Mouse (Mus musculus) intestine, postnatal 0 days (tissue): ENCODE data around the gene Stoml3. TPM values are rescaled to one million over a fixed set of nuclear protein-coding genes. Genes with fewer than 3 reads are reported as not detected.

Experiments
- ATAC-seq: fragments of 200-750 bp; cut with Nextera tagmentation; 2 replicates; pipeline ENCODE4 v1.8.0; 2017; ENCODE audit warnings: mild to moderate bottlenecking, moderate TSS enrichment, moderate library complexity
- H3K27ac ChIP-seq: fragments of 300-500 bp; sonication (generic); 2 replicates; pipeline ENCODE4 v1.5.1; 2014; ENCODE audit warnings: mild to moderate bottlenecking, low read depth, low read length, moderate library complexity
- H3K27me3 ChIP-seq: fragments of 300-500 bp; sonication (generic); replicated peaks from 2 replicates; pipeline ENCODE4 v1.6.1; 2014; ENCODE audit warnings: low read length, mixed read lengths; ENCODE audit not compliant: control insufficient read depth, insufficient read depth
- H3K36me3 ChIP-seq: fragments of 300-500 bp; sonication (generic); 2 replicates; pipeline ENCODE4 v1.6.1; 2014; ENCODE audit warnings: mild to moderate bottlenecking, moderate library complexity; ENCODE audit not compliant: control insufficient read depth, insufficient read depth
- H3K4me1 ChIP-seq: fragments of 300-500 bp; sonication (generic); replicated peaks from 2 replicates; pipeline ENCODE4 v1.6.1; 2014; ENCODE audit warnings: antibody characterized with exemption, low read length, mixed read lengths; ENCODE audit not compliant: control insufficient read depth, insufficient read depth
- H3K4me2 ChIP-seq: fragments of 300-500 bp; sonication (generic); replicated peaks from 2 replicates; pipeline ENCODE4 v1.6.1; 2014; ENCODE audit warnings: low read depth, mild to moderate bottlenecking, moderate library complexity
- H3K4me3 ChIP-seq: fragments of 300-500 bp; sonication (generic); 2 replicates; pipeline ENCODE4 v1.5.1; 2014; ENCODE audit warnings: low read depth, low read length
- H3K9ac ChIP-seq: fragments of 300-500 bp; sonication (generic); 2 replicates; pipeline ENCODE4 v1.6.1; 2014; ENCODE audit warnings: mild to moderate bottlenecking, low read depth, low read length
- H3K9me3 ChIP-seq: fragments of 300-500 bp; sonication (generic); 2 replicates; pipeline ENCODE4 v1.6.1; 2016; ENCODE audit warnings: mixed run types; ENCODE audit not compliant: control insufficient read depth
- CTCF ChIP-seq: sonication (generic); IDR thresholded peaks from 2 replicates; pipeline ENCODE4 v1.5.1; 2016; ENCODE audit warnings: low read depth, mild to moderate bottlenecking, control low read depth, antibody characterized with exemption, moderate library complexity
- WGBS: fragments of 180-500 bp; shearing (Covaris S2); extraction: QIAGEN DNeasy Blood & Tissue Kit; methylation state at CpG from one replicate; pipeline ENCODE4 v1.1.7; 2014; 5-methylcytosine and 5-hydroxymethylcytosine counted together
- polyA plus RNA-seq: library from polyadenylated mRNA; unstranded; fragments of >200 nt; fragmentation: Nextera tagmentation; extraction: Ambion mirVana; gene quantifications from 2 replicates; pipeline ENCODE4 v1.2.1, GENCODE M21; 2015

The Stoml3 gene
- polyA plus RNA-seq, 1 experiment from 2014 or later: not detected

GRCm38 (mm10) chr3:53483414-53484059 lies 4.9 kb upstream of the Stoml3 start:
- WGBS: 81% methylated on average over 8 of the region's 8 CpGs
- ATAC-seq: no peak

GRCm38 (mm10) chr3:53486561-53486960 lies 1.9 kb upstream of the Stoml3 start:
- no peak for ATAC-seq
- Histone ChIP-seq H3K4me1 (no peaks in the 10 kb centered on the region), H3K27me3 (no peaks in the 10 kb centered on the region), H3K27ac (no peak overlapping the region), H3K4me3 (no peak overlapping the region), H3K36me3 (0 out of 2 replicates have a peak, but pooled peaks cover 5% of the 10 kb centered on the region), H3K4me2 (no peak overlapping the region), H3K9ac (no peak overlapping the region), H3K9me3 (no peaks in the 10 kb centered on the region)
- 75% methylated on average over 10 of the region's 10 CpGs for WGBS
- TF ChIP-seq CTCF: no peak

More at GRCm38 (mm10) chr3:53483414-53484059, 4.9 kb upstream of the Stoml3 start:
- Histone ChIP-seq H3K4me1 (no peaks in the 10 kb centered on the region), H3K27me3 (no peaks in the 10 kb centered on the region), H3K4me3 (no peak overlapping the region), H3K27ac (no peak overlapping the region), H3K36me3 (peaks cover 24% of the 10 kb centered on the region), H3K9ac (no peak overlapping the region), H3K9me3 (no peaks in the 10 kb centered on the region), H3K4me2 (no peak overlapping the region)
- TF ChIP-seq CTCF: no peak

- Histone ChIP-seq H3K4me1 (no peaks in the 10 kb centered on the region), H3K27me3 (no peaks in the 10 kb centered on the region), H3K4me3 (no peak overlapping the region), H3K4me2 (no peak overlapping the region), H3K27ac (no peak overlapping the region), H3K36me3 (no peaks in the 10 kb centered on the region), H3K9ac (no peak overlapping the region), H3K9me3 (no peaks in the 10 kb centered on the region)
- no peak for ATAC-seq
- TF ChIP-seq CTCF: no peak
- WGBS: 62% methylated on average over 9 of the region's 9 CpGs
These were observed 1.4 kb upstream of the Stoml3 start for GRCm38 (mm10) chr3:53486996-53487576.

GRCm38 (mm10) chr3:53498351-53498905 lies 10.0 kb downstream of the Stoml3 start:
- H3K27ac ChIP-seq: no peak overlapping the region
- no peak for ATAC-seq
- WGBS: 39% methylated on average over 6 of the region's 6 CpGs

GRCm38 (mm10) chr3:53502428-53502827 lies 14.0 kb downstream of the Stoml3 start:
- no peak overlapping the region for H3K9ac ChIP-seq
- WGBS: 56% methylated on average over 6 of the region's 6 CpGs
- no peaks in the 10 kb centered on the region for H3K9me3 ChIP-seq
- H3K4me3 ChIP-seq: no peak overlapping the region
- H3K36me3 ChIP-seq: no peaks in the 10 kb centered on the region
- no peaks in the 10 kb centered on the region for H3K27me3 ChIP-seq
- H3K4me1 ChIP-seq: no peaks in the 10 kb centered on the region
- TF ChIP-seq CTCF: peak; percentile 85
- ATAC-seq: no peak
- no peak overlapping the region for H3K4me2 ChIP-seq
- H3K27ac ChIP-seq: no peak overlapping the region

More at GRCm38 (mm10) chr3:53498351-53498905, 10.0 kb downstream of the Stoml3 start:
- no peak overlapping the region for H3K4me3 ChIP-seq
- H3K27me3 ChIP-seq: no peaks in the 10 kb centered on the region
- no peak for TF ChIP-seq CTCF
- H3K9me3 ChIP-seq: no peaks in the 10 kb centered on the region
- H3K4me1 ChIP-seq: no peaks in the 10 kb centered on the region
- no peaks in the 10 kb centered on the region for H3K36me3 ChIP-seq
- H3K9ac ChIP-seq: no peak overlapping the region
- no peak overlapping the region for H3K4me2 ChIP-seq

- no peaks in the 10 kb centered on the region for H3K4me1 ChIP-seq
- no peaks in the 10 kb centered on the region for H3K36me3 ChIP-seq
- H3K27ac ChIP-seq: no peak overlapping the region
- no peaks in the 10 kb centered on the region for H3K27me3 ChIP-seq
- TF ChIP-seq CTCF: no peak
- ATAC-seq: no peak
- 23% methylated on average over 5 of the region's 5 CpGs for WGBS
- H3K9me3 ChIP-seq: no peaks in the 10 kb centered on the region
- no peak overlapping the region for H3K4me3 ChIP-seq
- no peak overlapping the region for H3K9ac ChIP-seq
- H3K4me2 ChIP-seq: no peak overlapping the region
These were observed 24.6 kb downstream of the Stoml3 start for GRCm38 (mm10) chr3:53513096-53513495.
